Mouse (Mus musculus) CH12.LX (cell line): ENCODE measurements around the gene Tmem44. TPM values are rescaled to one million over a fixed set of nuclear protein-coding genes. Genes with fewer than 3 reads are reported as not detected.

Experiments
- DNase-seq: peaks from one replicate; pipeline ENCODE4 v3.0.0-alpha.2; 2013; ENCODE audit errors: extremely low read depth
- H3K27ac ChIP-seq: 2 replicates; pipeline ENCODE4 v1.5.1; 2012; ENCODE audit warnings: low read depth, mild to moderate bottlenecking, control low read depth, moderate library complexity; ENCODE audit not compliant: insufficient read depth
- H3K27me3 ChIP-seq: replicated peaks from 2 replicates; pipeline ENCODE3; 2012; ENCODE audit warnings: inconsistent platforms
- H3K36me3 ChIP-seq, 2 experiments: replicated peaks in 1 of 2; 2 replicates each; pipeline versions ENCODE3 to v1.6.1; 2012; ENCODE audit warnings: inconsistent platforms in 1 of 2, low read length in 1 of 2, mild to moderate bottlenecking in 1 of 2, mixed read lengths in 1 of 2, moderate library complexity in 1 of 2; ENCODE audit not compliant: control insufficient read depth in 1 of 2, insufficient read depth in 1 of 2
- H3K4me1 ChIP-seq, 2 experiments: 2 replicates each; pipeline ENCODE4 v1.6.1; 2012; ENCODE audit warnings: inconsistent platforms in 1 of 2, moderate library complexity in 1 of 2; ENCODE audit not compliant: insufficient read depth in 2 of 2, control insufficient read depth in 1 of 2
- H3K4me2 ChIP-seq: 2 replicates; pipeline ENCODE4 v1.6.1; 2012; ENCODE audit warnings: low read depth, mild to moderate bottlenecking, control low read depth; ENCODE audit not compliant: poor library complexity, insufficient read depth, severe bottlenecking
- H3K4me3 ChIP-seq, 3 experiments: fragments of 150-350 bp in 1 of 3; sonication (generic) in 1 of 3; replicated peaks in 1 of 3; 2 replicates each; pipeline versions ENCODE3 to v1.5.1; 2011 to 2012; ENCODE audit warnings: low read depth in 2 of 3, low read length in 2 of 3, mild to moderate bottlenecking in 2 of 3, moderate library complexity in 2 of 3, control low read depth in 1 of 3, improper control_type of control experiment in 1 of 3, inconsistent platforms in 1 of 3, mixed read lengths in 1 of 3; ENCODE audit not compliant: poor library complexity in 1 of 3
- H3K79me2 ChIP-seq: replicated peaks from 2 replicates; pipeline ENCODE4 v1.6.1; 2012; ENCODE audit warnings: mild to moderate bottlenecking, moderate library complexity; ENCODE audit not compliant: control insufficient read depth, poor library complexity, insufficient read depth, severe bottlenecking; ENCODE audit errors: extremely low read depth
- H3K9ac ChIP-seq: 2 replicates; pipeline ENCODE4 v1.6.1; 2012; ENCODE audit warnings: low read depth, mild to moderate bottlenecking, control low read depth, moderate library complexity; ENCODE audit not compliant: insufficient read depth
- H3K9me3 ChIP-seq: replicated peaks from 2 replicates; pipeline ENCODE3; 2012; ENCODE audit warnings: low read length, inconsistent platforms, mixed read lengths
- BHLHE40 ChIP-seq: IDR thresholded peaks from 2 replicates; pipeline ENCODE4 v1.6.1; 2011; ENCODE audit warnings: mild to moderate bottlenecking, low read depth, low read length, improper control_type of control experiment
- CHD2 ChIP-seq: IDR thresholded peaks from 2 replicates; pipeline ENCODE4 v1.6.1; 2011; ENCODE audit warnings: low read length, improper control_type of control experiment
- ELF1 ChIP-seq: IDR thresholded peaks from 2 replicates; pipeline ENCODE4 v1.6.1; 2014; ENCODE audit warnings: low read depth, mild to moderate bottlenecking, inconsistent platforms, low read length, improper control_type of control experiment
- ETS1 ChIP-seq: conservative IDR thresholded peaks from 2 replicates; pipeline ENCODE4 v1.6.1; 2012; ENCODE audit warnings: low read depth, mild to moderate bottlenecking, inconsistent platforms, low read length, improper control_type of control experiment, moderate library complexity
- GABPA ChIP-seq: IDR thresholded peaks from 2 replicates; pipeline ENCODE4 v1.6.1; 2012; ENCODE audit warnings: low read depth, low read length, improper control_type of control experiment, inconsistent platforms; ENCODE audit not compliant: insufficient replicate concordance
- HCFC1 ChIP-seq: IDR thresholded peaks from 2 replicates; pipeline ENCODE4 v1.6.1; 2012; ENCODE audit warnings: low read depth, mild to moderate bottlenecking, inconsistent platforms, low read length, improper control_type of control experiment
- JUN ChIP-seq: IDR thresholded peaks from 2 replicates; pipeline ENCODE4 v1.6.1; 2011; ENCODE audit warnings: low read depth, mild to moderate bottlenecking, low read length, improper control_type of control experiment, moderate library complexity; ENCODE audit not compliant: insufficient read depth
- JUND ChIP-seq: conservative IDR thresholded peaks from 2 replicates; pipeline ENCODE4 v1.6.1; 2011; ENCODE audit warnings: low read depth, low read length, improper control_type of control experiment
- MAZ ChIP-seq: IDR thresholded peaks from 2 replicates; pipeline ENCODE4 v1.6.1; 2012; ENCODE audit warnings: low read depth, mild to moderate bottlenecking, inconsistent platforms, low read length, improper control_type of control experiment, moderate library complexity
- MXI1 ChIP-seq: IDR thresholded peaks from 2 replicates; pipeline ENCODE4 v1.6.1; 2011; ENCODE audit warnings: mild to moderate bottlenecking, low read depth, low read length, improper control_type of control experiment
- NELFE ChIP-seq: IDR thresholded peaks from 2 replicates; pipeline ENCODE4 v1.6.1; 2011; ENCODE audit warnings: low read depth, low read length, improper control_type of control experiment
- PAX5 ChIP-seq: IDR thresholded peaks from 2 replicates; pipeline ENCODE4 v1.6.1; 2012; ENCODE audit warnings: low read length, inconsistent platforms, mixed read lengths
- POLR2AphosphoS2 ChIP-seq: IDR thresholded peaks from 2 replicates; pipeline ENCODE4 v1.6.1; 2011; ENCODE audit warnings: low read depth, low read length, improper control_type of control experiment
- SIN3A ChIP-seq: IDR thresholded peaks from 2 replicates; pipeline ENCODE4 v1.6.1; 2012; ENCODE audit warnings: low read length, improper control_type of control experiment, inconsistent platforms
- TBP ChIP-seq: conservative IDR thresholded peaks from 2 replicates; pipeline ENCODE4 v1.6.1; 2011; ENCODE audit warnings: low read depth, low read length, improper control_type of control experiment
- TCF12 ChIP-seq: IDR thresholded peaks from 2 replicates; pipeline ENCODE4 v1.6.1; 2014; ENCODE audit warnings: low read depth, mild to moderate bottlenecking, inconsistent platforms, low read length, improper control_type of control experiment
- UBTF ChIP-seq: IDR thresholded peaks from 2 replicates; pipeline ENCODE4 v1.6.1; 2012; ENCODE audit warnings: low read depth, mild to moderate bottlenecking, inconsistent platforms, low read length, improper control_type of control experiment, moderate library complexity
- USF2 ChIP-seq: conservative IDR thresholded peaks from 2 replicates; pipeline ENCODE4 v1.6.1; 2011; ENCODE audit warnings: low read depth, low read length, improper control_type of control experiment
- ZKSCAN1 ChIP-seq: IDR thresholded peaks from 2 replicates; pipeline ENCODE4 v1.6.1; 2012; ENCODE audit warnings: low read depth, inconsistent platforms, low read length, improper control_type of control experiment, borderline replicate concordance
- ZNF384 ChIP-seq: IDR thresholded peaks from 2 replicates; pipeline ENCODE4 v1.6.1; 2012; ENCODE audit warnings: low read depth, low read length, improper control_type of control experiment, inconsistent platforms
- dilution Hi-C: fragments of 300-500 bp; cut with MboI; formaldehyde crosslinking; loops from 2 replicates; pipeline ENCODE4 v1.14.3; 2020; ENCODE audit warnings: low sequenced_read_pairs; ENCODE audit not compliant: extremely low pct_unique_long_range_greater_than_20kb, extremely low pct_ligation_motif_present
- in situ Hi-C: fragments of 300-500 bp; cut with MboI; formaldehyde crosslinking; loops from 3 replicates; pipeline ENCODE4 v1.14.3; 2019; ENCODE audit warnings: low sequenced_read_pairs, low pct_ligation_motif_present, low pct_unique_long_range_greater_than_20kb, mixed read lengths
- polyA plus RNA-seq: library from polyadenylated mRNA; unstranded; fragments of >175 nt; gene quantifications from 2 replicates; pipeline ENCODE4 v1.2.1, GENCODE M21; 2012; ENCODE audit warnings: low read depth; ENCODE audit not compliant: insufficient read length
- total RNA-seq, 2 experiments: library from RNA; depleted of rRNA; stranded (reverse); fragments of 300-350 nt in 1 of 2; fragments of >200 nt in 1 of 2; gene quantifications; 2 replicates each; pipeline ENCODE4 v1.2.3; 2012 to 2014

The Tmem44 gene
- total and polyA plus RNA-seq, 3 experiments, result 0.16 to 0.70 (median 0.51) TPM

GRCm38 (mm10) chr16:30513050-30514024 lies 37.3 kb downstream of the Tmem44 start:
- Histone ChIP-seq H3K4me1 (peaks cover 5 to 24% of the 10 kb centered on the region in 2 experiments), H3K27me3 (no peaks in the 10 kb centered on the region), H3K9ac (no peak overlapping the region), H3K27ac (no peak overlapping the region), H3K9me3 (peaks cover 6% of the 10 kb centered on the region), H3K4me3 (no peak overlapping the region), H3K4me2 (no peak overlapping the region), H3K36me3 (no peaks in the 10 kb centered on the region), H3K79me2 (no peaks in the 10 kb centered on the region)
- TF ChIP-seq MAZ (no peak), ZNF384 (no peak), POLR2AphosphoS2 (no peak), PAX5 (no peak), TBP (no peak), UBTF (no peak), CHD2 (no peak), TCF12 (no peak), USF2 (no peak), HCFC1 (no peak), ZKSCAN1 (no peak), ETS1 (no peak), BHLHE40 (no peak), JUN (no peak), JUND (no peak), ELF1 (no peak)
- DNase-seq, result no peak
- dilution Hi-C loops (no loop called here), in situ Hi-C loops (loop anchor here (5.0 kb wide), 1 partner anchor 136 kb away; no protein-coding TSS in a partner anchor)

DNA sequence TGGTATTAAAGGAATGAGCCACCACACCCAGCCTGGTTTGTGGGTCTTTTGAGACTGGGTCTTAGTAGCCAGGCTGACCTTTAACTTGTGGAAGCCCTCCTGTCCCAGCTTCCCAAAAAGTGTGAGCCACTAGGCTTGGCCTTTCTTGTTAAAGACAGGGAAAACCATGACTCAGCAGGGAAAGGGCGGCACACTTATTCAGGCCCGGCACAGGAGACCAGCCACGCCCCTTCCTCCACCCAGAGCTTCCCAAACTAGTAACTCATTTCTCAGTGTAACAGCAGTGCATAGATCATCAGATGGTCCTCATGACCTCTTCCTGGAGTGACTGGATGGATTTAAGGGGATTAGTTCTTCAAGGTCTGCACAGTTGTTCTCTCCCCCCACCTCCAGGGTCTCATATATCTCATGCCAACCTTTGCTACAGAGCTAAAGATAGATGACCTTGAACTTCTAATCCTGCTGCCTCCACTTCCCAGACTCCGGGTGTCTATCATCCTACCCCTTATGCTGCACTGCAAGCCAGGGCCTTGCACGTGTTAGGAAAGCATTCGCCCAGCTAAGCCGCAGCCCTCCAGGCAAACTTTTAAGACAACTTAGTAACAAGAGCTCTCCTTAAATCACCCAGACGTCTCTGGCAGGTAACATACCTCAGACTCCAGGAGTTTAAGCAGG lies 38.1 kb downstream of the Tmem44 start:
- TF ChIP-seq MXI1 (no peak), USF2 (no peak), GABPA (no peak), TCF12 (no peak), SIN3A (no peak), TBP (peak; percentile 77), NELFE (no peak)
- TF ChIP-seq, all 38 proteins: peak for 1
- Histone ChIP-seq H3K4me1 (peaks cover 5 to 24% of the 10 kb centered on the region in 2 experiments), H3K4me2 (peak overlapping the region; percentile 44), H3K27ac (no peak overlapping the region), H3K27me3 (peaks cover 3% of the 10 kb centered on the region), H3K36me3 (no peaks in the 10 kb centered on the region), H3K9me3 (peaks cover 6% of the 10 kb centered on the region), H3K79me2 (no peaks in the 10 kb centered on the region), H3K9ac (0 out of 2 replicates have a peak overlapping the region, but pooled peaks have one; percentile 2), H3K4me3 (peak overlapping the region in 1 of 3 experiments; percentile 7)
- in situ Hi-C loops (loop anchor here (5.0 kb wide), 1 partner anchor 135 kb away; no protein-coding TSS in a partner anchor), dilution Hi-C loops (no loop called here)
- DNase-seq, result no peak
